Mouse (Mus musculus): Measurements from ENCODE around the gene Slfn9.

- TF ChIP-seq CTCF (IDR thresholded peaks at IDR 0.05; ENCODE audit: low read depth, low read length): no peak
- no peak for TF ChIP-seq POLR2A (IDR thresholded peaks at IDR 0.05; ENCODE audit: borderline replicate concordance, low read depth, low read length)
Observed at GRCm38 (mm10) chr11:82952612-82953542, 38.8 kb downstream of the Slfn9 start.
